8 mouse cellular contexts compared by ENCODE assay signal in the genomic region with DNA sequence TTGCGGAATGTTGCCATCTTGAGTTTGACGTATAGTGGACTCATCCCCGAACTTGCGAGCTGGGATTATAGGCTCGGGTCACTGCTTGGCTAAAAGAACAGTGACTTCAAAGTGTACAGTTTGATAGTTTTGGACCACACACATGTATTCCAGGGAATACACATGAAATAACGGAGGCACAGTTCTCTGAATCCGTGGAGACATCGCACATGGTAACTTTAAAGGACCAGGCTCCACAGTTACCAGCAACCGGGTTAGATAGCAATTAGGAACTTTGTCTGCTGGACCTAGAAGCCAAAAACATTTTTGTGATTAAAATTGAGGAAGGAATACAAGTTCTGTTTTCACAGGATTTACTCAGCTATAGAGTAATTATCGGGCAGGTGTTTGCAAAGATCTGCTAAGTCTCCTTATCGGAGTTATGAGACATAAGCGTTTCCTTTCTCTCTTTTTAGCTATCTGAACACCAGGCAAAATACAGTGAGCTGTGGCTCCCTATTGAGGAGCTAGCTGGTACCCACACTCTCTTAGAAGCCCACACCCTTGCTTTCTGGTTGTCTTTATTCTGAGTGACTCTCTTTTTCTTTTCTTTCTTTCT. TPM values are rescaled to one million over a fixed set of nuclear protein-coding genes. Genes with fewer than 3 reads are reported as not detected.
DNase-seq lines count a peak whose midpoint lies in the region; ATAC-seq and TF ChIP-seq lines count a peak whose summit lies in the region.

No protein-coding gene starts in this region.

- H3K27ac ChIP-seq in lung, postnatal 0 days (ENCODE audit: low read length), result peak overlapping the region; percentile 60
- no peak overlapping the region for H3K27ac ChIP-seq in embryonic facial prominence, embryonic 15.5 days (replicated peaks)
- no peak overlapping the region for H3K27ac ChIP-seq in limb, embryonic 12.5 days
- no peak overlapping the region; the same call in 1 of the 2 replicates for H3K27ac ChIP-seq in stomach, embryonic 14.5 days (ENCODE audit: low read length)

- no peaks in the 10 kb centered on the region for H3K9me3 ChIP-seq in lung, postnatal 0 days (ENCODE audit: low read length)
- H3K9me3 ChIP-seq in embryonic facial prominence, embryonic 15.5 days (replicated peaks), result no peaks in the 10 kb centered on the region
- H3K9me3 ChIP-seq in limb, embryonic 12.5 days, result no peaks in the 10 kb centered on the region
- no peaks in the 10 kb centered on the region for H3K9me3 ChIP-seq in stomach, embryonic 14.5 days (ENCODE audit: control insufficient read depth, low read depth, low read length)

- H3K9ac ChIP-seq in lung, postnatal 0 days (replicated peaks; ENCODE audit: low read depth), result peak overlapping the region; percentile 73
- peak overlapping the region; percentile 63 for H3K9ac ChIP-seq in embryonic facial prominence, embryonic 15.5 days
- H3K9ac ChIP-seq in limb, embryonic 12.5 days (replicated peaks), result peak overlapping the region; percentile 82
- peak overlapping the region; percentile 83 for H3K9ac ChIP-seq in stomach, embryonic 14.5 days (replicated peaks; ENCODE audit: low read depth, low read length)

- no peaks in the 10 kb centered on the region for H3K36me3 ChIP-seq in lung, postnatal 0 days (ENCODE audit: insufficient read depth, low read length)
- H3K36me3 ChIP-seq in embryonic facial prominence, embryonic 15.5 days, result no peaks in the 10 kb centered on the region
- H3K36me3 ChIP-seq in limb, embryonic 12.5 days, result peaks cover 3% of the 10 kb centered on the region; the same call in 1 of the 2 replicates
- no peaks in the 10 kb centered on the region for H3K36me3 ChIP-seq in stomach, embryonic 14.5 days (ENCODE audit: control insufficient read depth, insufficient read depth, low read length)

- TF ChIP-seq CTCF in lung, postnatal 0 days (IDR thresholded peaks at IDR 0.05), result no peak

- no peaks in the 10 kb centered on the region for H3K4me1 ChIP-seq in lung, postnatal 0 days (ENCODE audit: insufficient read depth, low read depth, low read length)
- H3K4me1 ChIP-seq in embryonic facial prominence, embryonic 15.5 days, result peaks cover 10% of the 10 kb centered on the region; the same call in 1 of the 2 replicates
- H3K4me1 ChIP-seq in limb, embryonic 12.5 days (replicated peaks), result peaks cover 5% of the 10 kb centered on the region; the same call in 1 of the 2 replicates
- peaks cover 4% of the 10 kb centered on the region; the same call in 1 of the 2 replicates for H3K4me1 ChIP-seq in stomach, embryonic 14.5 days (ENCODE audit: control insufficient read depth, insufficient read depth, low read length)

- DNase-seq in lung, postnatal 0 days (ENCODE audit: low spot score), result no peak
- no peak for DNase-seq in lung, postnatal 36 days
- no peak for DNase-seq in cerebellum, postnatal 10 days
- no peak for DNase-seq in spleen, adult 18-20 months
- DNase-seq in thymus, postnatal 0 days (ENCODE audit: low spot score), result no peak

- ATAC-seq in lung, postnatal 0 days, result no peak
- ATAC-seq in embryonic facial prominence, embryonic 15.5 days (ENCODE audit: insufficient number of reproducible peaks, low FRiP score, low TSS enrichment, low read depth), result no peak
- ATAC-seq in limb, embryonic 12.5 days (ENCODE audit: insufficient number of reproducible peaks, insufficient read depth, low FRiP score, low TSS enrichment, low read depth), result no peak
- no peak for ATAC-seq in stomach, embryonic 14.5 days (ENCODE audit: insufficient number of reproducible peaks, insufficient read depth, low FRiP score, low read depth)

- H3K4me2 ChIP-seq in lung, postnatal 0 days (replicated peaks; ENCODE audit: low read depth, low read length), result peak overlapping the region; percentile 64
- peak overlapping the region; percentile 67 for H3K4me2 ChIP-seq in embryonic facial prominence, embryonic 15.5 days (replicated peaks)
- H3K4me2 ChIP-seq in limb, embryonic 12.5 days, result peak overlapping the region; percentile 78
- H3K4me2 ChIP-seq in stomach, embryonic 14.5 days (replicated peaks; ENCODE audit: low read depth, low read length), result peak overlapping the region; percentile 82

- no peak for TF ChIP-seq EP300 in lung, postnatal 0 days (IDR thresholded peaks at IDR 0.05)

- peak overlapping the region; percentile 91 for H3K4me3 ChIP-seq in lung, postnatal 0 days (ENCODE audit: low read depth, low read length)
- H3K4me3 ChIP-seq in embryonic facial prominence, embryonic 15.5 days (replicated peaks), result peak overlapping the region; percentile 82
- peak overlapping the region; percentile 84 for H3K4me3 ChIP-seq in limb, embryonic 12.5 days (replicated peaks)
- peak overlapping the region; percentile 73 for H3K4me3 ChIP-seq in stomach, embryonic 14.5 days (ENCODE audit: low read depth, low read length)

- WGBS in lung, postnatal 0 days, result 13% methylated on average over 12 of the region's 12 CpGs
- WGBS in embryonic facial prominence, embryonic 15.5 days, result 15% methylated on average over 12 of the region's 12 CpGs
- 19% methylated on average over 12 of the region's 12 CpGs for WGBS in limb, embryonic 12.5 days
- WGBS in stomach, embryonic 14.5 days, result 17% methylated on average over 12 of the region's 12 CpGs

- H3K27me3 ChIP-seq in lung, postnatal 0 days (replicated peaks; ENCODE audit: insufficient read depth, low read length), result no peaks in the 10 kb centered on the region
- H3K27me3 ChIP-seq in embryonic facial prominence, embryonic 15.5 days, result no peaks in the 10 kb centered on the region
- H3K27me3 ChIP-seq in limb, embryonic 12.5 days, result no peaks in the 10 kb centered on the region
- no peaks in the 10 kb centered on the region for H3K27me3 ChIP-seq in stomach, embryonic 14.5 days (ENCODE audit: control insufficient read depth, insufficient read depth, low read length)

RNA-seq across cellular contexts. Expression of a gene that starts 0.8 kb away (rescaled TPM):
- 9.4 and 10.5 TPM in 2 replicates for polyA plus RNA-seq in lung, postnatal 0 days (2015; fragmentation: Nextera tagmentation; extraction: Ambion mirVana)
- polyA plus RNA-seq in embryonic facial prominence, embryonic 15.5 days (2015; fragmentation: Nextera tagmentation; extraction: Ambion mirVana), result 20.1 and 21.6 TPM in 2 replicates
- 33.1 and 38.6 TPM in 2 replicates for polyA plus RNA-seq in limb, embryonic 12.5 days (2016; fragmentation: Nextera tagmentation; extraction: Ambion mirVana)
- polyA plus RNA-seq in stomach, embryonic 14.5 days (2014; fragmentation: Nextera tagmentation; extraction: Ambion mirVana), result 27.4 and 28.0 TPM in 2 replicates
- 33.1 and 35.2 TPM in 2 replicates for polyA plus RNA-seq in thymus, postnatal 0 days (2015; fragmentation: Nextera tagmentation; extraction: Ambion mirVana)

RNA-seq across cellular contexts. Expression of a gene that starts 21.0 kb away (rescaled TPM):
- 153 and 169 TPM in 2 replicates for polyA plus RNA-seq in lung, postnatal 0 days (2015; fragmentation: Nextera tagmentation; extraction: Ambion mirVana)
- polyA plus RNA-seq in embryonic facial prominence, embryonic 15.5 days (2015; fragmentation: Nextera tagmentation; extraction: Ambion mirVana), result 104 and 116 TPM in 2 replicates
- polyA plus RNA-seq in limb, embryonic 12.5 days (2016; fragmentation: Nextera tagmentation; extraction: Ambion mirVana), result 127 and 128 TPM in 2 replicates
- 112 and 121 TPM in 2 replicates for polyA plus RNA-seq in stomach, embryonic 14.5 days (2014; fragmentation: Nextera tagmentation; extraction: Ambion mirVana)
- polyA plus RNA-seq in thymus, postnatal 0 days (2015; fragmentation: Nextera tagmentation; extraction: Ambion mirVana), result 182 and 195 TPM in 2 replicates
